Mouse (Mus musculus): ENCODE measurements around the gene Sympk. TPM values are rescaled to one million over a fixed set of nuclear protein-coding genes. Genes with fewer than 3 reads are reported as not detected.

The Sympk gene
- total and polyA plus RNA-seq, 3 experiments, result 43.7 to 141 (median 111) TPM

DNA sequence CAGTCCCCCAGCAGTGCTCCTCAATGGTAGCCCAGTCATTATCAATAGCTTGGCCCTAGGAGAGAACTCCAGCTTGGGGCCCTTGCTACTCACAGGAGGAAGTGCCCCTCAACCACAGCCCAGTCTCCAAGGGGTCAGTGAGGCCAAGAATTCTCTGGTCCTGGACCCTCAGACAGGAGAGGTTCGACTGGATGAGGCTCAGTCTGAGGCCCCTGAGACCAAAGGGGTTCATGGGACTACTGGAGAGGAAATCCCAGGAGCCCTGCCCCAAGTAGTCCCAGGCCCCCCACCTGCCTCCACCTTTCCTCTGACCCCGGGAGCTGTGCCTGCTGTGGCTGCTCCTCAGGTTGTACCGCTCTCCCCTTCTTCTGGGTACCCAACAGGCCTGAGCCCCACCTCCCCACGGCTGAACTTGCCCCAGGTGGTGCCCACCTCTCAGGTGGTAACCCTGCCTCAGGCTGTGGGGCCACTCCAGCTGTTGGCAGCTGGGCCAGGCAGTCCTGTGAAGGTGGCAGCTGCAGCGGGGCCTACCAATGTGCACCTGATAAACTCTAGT is 72.3 kb downstream of the Sympk start:
- Histone ChIP-seq H3K79me2 (replicated peaks; ENCODE audit: control insufficient read depth, extremely low read depth, insufficient read depth, poor library complexity, severe bottlenecking) (no peaks in the 10 kb centered on the region), H3K4me1 (ENCODE audit: control insufficient read depth in 1 of 2, insufficient read depth in 2 of 2) (peaks cover 5 to 25% of the 10 kb centered on the region in 2 experiments; a peak in 3 of 4 replicates), H3K36me3 (replicated peaks in 1 of 2; ENCODE audit: control insufficient read depth in 1 of 2, insufficient read depth in 1 of 2, low read length in 1 of 2) (no peaks in the 10 kb centered on the region), H3K4me3 (replicated peaks in 1 of 3; ENCODE audit: low read depth in 2 of 3, low read length in 2 of 3, poor library complexity in 1 of 3) (no peak overlapping the region), H3K9ac (ENCODE audit: insufficient read depth, low read depth) (no peak overlapping the region), H3K27me3 (replicated peaks) (peaks cover 82% of the 10 kb centered on the region), H3K27ac (ENCODE audit: insufficient read depth, low read depth) (no peak overlapping the region), H3K4me2 (ENCODE audit: insufficient read depth, low read depth, poor library complexity, severe bottlenecking) (no peak overlapping the region), H3K9me3 (replicated peaks; ENCODE audit: low read length) (no peaks in the 10 kb centered on the region)
- dilution Hi-C loops (cut with MboI; ENCODE audit: extremely low pct_ligation_motif_present, extremely low pct_unique_long_range_greater_than_20kb, low sequenced_read_pairs) (no loop called here), in situ Hi-C loops (cut with MboI; ENCODE audit: low pct_ligation_motif_present, low pct_unique_long_range_greater_than_20kb, low sequenced_read_pairs) (no loop called here)
- TF ChIP-seq ZNF384 (IDR thresholded peaks at IDR 0.05; ENCODE audit: low read depth, low read length) (no peak), MAZ (IDR thresholded peaks at IDR 0.05; ENCODE audit: low read depth, low read length) (no peak), MEF2A (IDR thresholded peaks at IDR 0.05; ENCODE audit: borderline replicate concordance, low read depth, low read length) (no peak), RAD21 (IDR thresholded peaks at IDR 0.05; ENCODE audit: low read depth, low read length) (no peak), POLR2A (IDR thresholded peaks at IDR 0.05; ENCODE audit: low read depth, low read length) (no peak), MAFK (IDR thresholded peaks at IDR 0.05; ENCODE audit: insufficient replicate concordance, low read length) (no peak), USF1 (IDR thresholded peaks at IDR 0.05; ENCODE audit: low read depth, low read length) (no peak), JUN (IDR thresholded peaks at IDR 0.05; ENCODE audit: insufficient read depth, low read depth, low read length) (no peak), TCF12 (IDR thresholded peaks at IDR 0.05; ENCODE audit: low read depth, low read length) (no peak), E2F4 (IDR thresholded peaks at IDR 0.05; ENCODE audit: insufficient replicate concordance, low read depth, low read length) (no peak), EP300 (IDR thresholded peaks at IDR 0.05; ENCODE audit: low read length) (no peak), MXI1 (IDR thresholded peaks at IDR 0.05; ENCODE audit: low read depth, low read length) (no peak), PAX5 (IDR thresholded peaks at IDR 0.05; ENCODE audit: low read length) (no peak), MAX (IDR thresholded peaks at IDR 0.05; ENCODE audit: low read length) (no peak), NELFE (IDR thresholded peaks at IDR 0.05; ENCODE audit: low read depth, low read length) (no peak), GABPA (IDR thresholded peaks at IDR 0.05; ENCODE audit: insufficient replicate concordance, low read depth, low read length) (no peak)
- no peak for DNase-seq (ENCODE audit: extremely low read depth)

DNA sequence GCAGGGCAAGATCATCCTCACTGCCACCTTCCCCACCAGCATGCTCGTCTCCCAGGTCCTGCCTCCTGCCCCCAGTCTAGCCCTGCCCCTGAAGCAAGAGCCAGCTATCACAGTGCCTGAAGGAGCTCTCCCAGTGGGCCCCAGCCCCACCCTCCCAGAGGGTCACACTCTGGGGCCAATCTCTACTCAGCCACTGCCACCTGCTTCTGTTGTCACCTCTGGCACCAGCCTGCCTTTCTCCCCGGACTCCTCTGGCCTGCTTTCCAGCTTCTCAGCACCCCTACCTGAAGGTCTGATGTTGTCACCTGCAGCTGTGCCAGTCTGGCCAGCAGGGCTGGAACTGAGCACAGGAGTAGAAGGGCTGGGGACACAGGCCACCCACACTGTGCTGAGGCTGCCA is 73.0 kb downstream of the Sympk start:
- DNase-seq (ENCODE audit: extremely low read depth), result no peak
- H3K36me3 ChIP-seq (replicated peaks in 1 of 2; ENCODE audit: control insufficient read depth in 1 of 2, insufficient read depth in 1 of 2, low read length in 1 of 2), result no peaks in the 10 kb centered on the region
- H3K4me3 ChIP-seq (replicated peaks in 1 of 3; ENCODE audit: low read depth in 2 of 3, low read length in 2 of 3, poor library complexity in 1 of 3), result no peak overlapping the region
- no peak overlapping the region for H3K27ac ChIP-seq (ENCODE audit: insufficient read depth, low read depth)
- no peak for TF ChIP-seq ZKSCAN1 (IDR thresholded peaks at IDR 0.05; ENCODE audit: borderline replicate concordance, low read depth, low read length)
- no peak for TF ChIP-seq SMC3 (IDR thresholded peaks at IDR 0.05; ENCODE audit: low read depth, low read length)
- no peak for TF ChIP-seq POLR2AphosphoS2 (IDR thresholded peaks at IDR 0.05; ENCODE audit: low read depth, low read length)
- no peak for TF ChIP-seq MAFK (IDR thresholded peaks at IDR 0.05; ENCODE audit: insufficient replicate concordance, low read length)
- TF ChIP-seq ZMIZ1 (IDR thresholded peaks at IDR 0.05; ENCODE audit: low read depth, low read length), result no peak
- no peak for TF ChIP-seq GABPA (IDR thresholded peaks at IDR 0.05; ENCODE audit: insufficient replicate concordance, low read depth, low read length)
- TF ChIP-seq USF1 (IDR thresholded peaks at IDR 0.05; ENCODE audit: low read depth, low read length), result no peak
- TF ChIP-seq MYC (IDR thresholded peaks at IDR 0.05; ENCODE audit: low read depth, low read length), result no peak
- no peak for TF ChIP-seq IRF4 (IDR thresholded peaks at IDR 0.05; ENCODE audit: low read depth, low read length)
- TF ChIP-seq MEF2A (IDR thresholded peaks at IDR 0.05; ENCODE audit: borderline replicate concordance, low read depth, low read length), result no peak
- no peak overlapping the region for H3K9ac ChIP-seq (ENCODE audit: insufficient read depth, low read depth)
- no peak overlapping the region for H3K4me2 ChIP-seq (ENCODE audit: insufficient read depth, low read depth, poor library complexity, severe bottlenecking)
- peaks cover 5 to 25% of the 10 kb centered on the region in 2 experiments; a peak in 3 of 4 replicates for H3K4me1 ChIP-seq (ENCODE audit: control insufficient read depth in 1 of 2, insufficient read depth in 2 of 2)
- H3K27me3 ChIP-seq (replicated peaks), result peaks cover 81% of the 10 kb centered on the region
- no peaks in the 10 kb centered on the region for H3K9me3 ChIP-seq (replicated peaks; ENCODE audit: low read length)
- dilution Hi-C loops (cut with MboI; ENCODE audit: extremely low pct_ligation_motif_present, extremely low pct_unique_long_range_greater_than_20kb, low sequenced_read_pairs), result no loop called here
- in situ Hi-C loops (cut with MboI; ENCODE audit: low pct_ligation_motif_present, low pct_unique_long_range_greater_than_20kb, low sequenced_read_pairs), result no loop called here
- H3K79me2 ChIP-seq (replicated peaks; ENCODE audit: control insufficient read depth, extremely low read depth, insufficient read depth, poor library complexity, severe bottlenecking), result no peaks in the 10 kb centered on the region

All from CH12.LX (cell line).